Mouse (Mus musculus): Measurements from ENCODE around the gene Nkx6-1.

GRCm38 (mm10) chr5:101661561-101662211 lies 3.1 kb downstream of the Nkx6-1 start:
- no peak for TF ChIP-seq POLR2AphosphoS2 (IDR thresholded peaks at IDR 0.05; ENCODE audit: insufficient read length, low read depth)
- no peak for TF ChIP-seq TCF3 (IDR thresholded peaks at IDR 0.05; ENCODE audit: insufficient read length, low read depth)
- no peak for TF ChIP-seq CEBPB (IDR thresholded peaks at IDR 0.05; ENCODE audit: insufficient read depth, poor library complexity, severe bottlenecking)
- no peak for TF ChIP-seq POLR2A (IDR thresholded peaks at IDR 0.05; ENCODE audit: insufficient read length, low read depth)
- no peak for TF ChIP-seq USF1 (IDR thresholded peaks at IDR 0.05; ENCODE audit: low read depth)
- no peak for TF ChIP-seq TCF12 (IDR thresholded peaks at IDR 0.05; ENCODE audit: insufficient read depth, poor library complexity, severe bottlenecking)
